Mouse (Mus musculus) spleen, adult 2 months (tissue): ENCODE results near the gene Ppp1r3g.

Source experiments
- CTCF ChIP-seq: fragments of 200-500 bp; IDR thresholded peaks from 2 replicates; pipeline ENCODE4 v1.5.1; 2011; ENCODE audit warnings: mild to moderate bottlenecking, inconsistent platforms; ENCODE audit not compliant: insufficient read depth, insufficient read length, insufficient replicate concordance; ENCODE audit errors: extremely low read depth
- POLR2A ChIP-seq: fragments of 200-500 bp; IDR thresholded peaks from 2 replicates; pipeline ENCODE4 v1.6.1; 2011; ENCODE audit warnings: low read depth, low read length, inconsistent platforms

DNA sequence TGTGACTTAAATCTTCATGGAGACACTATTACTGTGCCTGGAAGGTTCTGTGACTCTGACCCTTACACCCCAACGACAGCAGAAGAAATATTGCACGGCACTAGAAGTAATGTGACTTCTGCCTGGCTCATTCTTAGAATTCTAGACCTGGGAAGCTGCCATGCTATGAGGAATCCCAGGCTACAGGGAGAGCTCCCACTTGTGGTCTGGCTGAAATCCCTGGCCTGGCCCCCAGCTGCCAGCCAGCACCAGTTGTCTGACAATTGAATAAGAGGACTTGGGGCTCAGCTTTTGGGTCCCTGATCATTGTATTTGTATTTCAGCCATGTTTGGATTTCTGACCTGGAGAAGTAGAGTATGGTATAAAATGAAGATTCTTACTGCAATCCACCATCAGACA, 59.4 kb downstream of the Ppp1r3g start:
- TF ChIP-seq CTCF (no peak), POLR2A (no peak)
